Mouse (Mus musculus) forelimb bud, embryonic 11.5 days (tissue): ENCODE measurements at regions not wholly inside any gene's neighbourhood (a gene's known extent, or its start where the extent isn't known, plus 50 kb on each side); places are given as distances from the start of the nearest gene placed in this dataset.

Experiments used
- DNase-seq: peaks from one replicate; pipeline ENCODE4 v3.0.0-alpha.2; 2012; ENCODE audit warnings: low read depth, low spot score

GRCm38 (mm10) chr1:72002471-72003116 is 209.5 kb downstream of the Mreg start:
- DNase-seq, result peak; percentile 72

- no peak for DNase-seq
Observed at GRCm38 (mm10) chr1:72000741-72001140, 211.4 kb downstream of the Mreg start.

- DNase-seq, result no peak
Observed at GRCm38 (mm10) chr1:71996828-71997227, 215.3 kb downstream of the Mreg start.

GRCm38 (mm10) chr1:71996234-71996619 is 215.9 kb downstream of the Mreg start:
- no peak for DNase-seq

- no peak for DNase-seq
Observed at GRCm38 (mm10) chr1:71995573-71996233, 216.4 kb downstream of the Mreg start.

DNA sequence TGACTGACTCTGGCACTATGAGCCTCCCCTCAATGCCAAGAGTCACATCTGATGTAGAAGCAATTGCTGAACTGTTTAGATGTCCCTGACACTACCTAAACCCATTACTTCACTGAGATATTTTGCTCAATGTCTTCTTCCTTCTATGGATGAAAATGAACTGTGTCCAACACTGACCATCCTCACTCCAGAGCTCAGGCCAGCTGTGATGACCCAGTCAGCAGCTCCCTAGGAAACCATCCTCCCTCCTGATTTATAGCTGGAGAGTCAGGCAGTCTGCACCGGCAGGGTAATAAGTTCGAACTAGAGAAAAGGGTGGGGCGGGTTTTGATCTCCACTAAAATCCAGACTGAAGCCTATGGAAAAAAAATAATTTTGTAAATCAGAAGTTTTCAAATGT is 221.2 kb downstream of the Mreg start:
- DNase-seq, result no peak

DNA sequence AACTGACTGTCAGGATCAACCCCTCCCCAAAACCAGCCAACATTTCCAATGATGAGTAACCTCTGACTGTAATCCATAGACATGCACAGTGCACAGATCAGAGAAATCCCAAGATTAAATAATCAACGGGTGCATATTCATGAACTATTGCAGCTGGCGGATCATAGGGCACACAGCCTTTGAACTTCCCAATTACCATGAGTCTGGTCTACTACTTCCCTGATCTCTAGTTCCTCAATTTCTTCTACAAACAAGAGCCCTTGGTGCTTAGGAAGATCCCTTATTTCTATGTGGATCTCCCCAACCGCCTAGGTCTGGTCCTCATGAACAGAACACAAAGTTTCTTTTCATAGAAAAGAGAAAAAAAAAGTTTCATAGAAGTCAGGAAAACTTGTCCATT is 224.0 kb downstream of the Mreg start:
- DNase-seq, result no peak

DNA sequence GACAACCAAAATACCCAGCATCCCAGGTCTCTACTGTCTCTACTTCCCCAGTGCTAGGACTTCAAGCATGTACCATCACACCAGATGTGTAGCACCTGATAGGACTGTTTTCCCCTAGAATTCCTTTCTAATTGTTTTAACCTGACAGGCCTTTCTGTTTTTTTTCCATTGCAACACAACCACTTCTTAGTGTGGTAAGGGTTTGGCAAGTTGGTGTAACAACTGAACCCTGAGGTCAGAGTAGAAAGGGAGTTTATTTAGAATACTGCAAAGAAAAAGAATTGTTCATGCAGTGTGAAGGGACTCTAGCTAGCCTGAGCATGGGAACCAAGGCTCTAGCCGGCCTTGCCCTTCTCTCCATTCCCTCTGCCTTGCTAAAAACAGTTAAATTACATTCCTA is 226.1 kb downstream of the Mreg start:
- DNase-seq, result no peak

DNA sequence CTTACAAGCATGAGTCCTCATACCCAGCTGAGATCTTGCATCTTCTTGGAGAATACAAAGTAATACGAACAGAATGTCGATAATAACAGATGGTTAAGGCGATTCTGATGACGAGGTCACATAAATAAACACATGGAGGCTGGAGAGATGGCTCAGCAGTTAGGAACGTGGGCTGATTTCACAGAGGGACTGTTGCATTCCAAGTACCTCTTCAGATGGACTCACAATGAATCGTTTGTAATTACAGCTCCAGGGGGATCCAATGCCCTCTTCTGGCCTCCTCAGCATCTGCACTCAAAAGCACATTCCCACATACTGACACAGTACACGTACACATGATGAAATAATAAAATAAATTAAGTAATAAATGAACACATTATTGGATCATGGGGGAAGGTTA is 228.3 kb downstream of the Mreg start:
- no peak for DNase-seq

GRCm38 (mm10) chr1:71982423-71983262 is 229.5 kb downstream of the Mreg start:
- no peak for DNase-seq

DNA sequence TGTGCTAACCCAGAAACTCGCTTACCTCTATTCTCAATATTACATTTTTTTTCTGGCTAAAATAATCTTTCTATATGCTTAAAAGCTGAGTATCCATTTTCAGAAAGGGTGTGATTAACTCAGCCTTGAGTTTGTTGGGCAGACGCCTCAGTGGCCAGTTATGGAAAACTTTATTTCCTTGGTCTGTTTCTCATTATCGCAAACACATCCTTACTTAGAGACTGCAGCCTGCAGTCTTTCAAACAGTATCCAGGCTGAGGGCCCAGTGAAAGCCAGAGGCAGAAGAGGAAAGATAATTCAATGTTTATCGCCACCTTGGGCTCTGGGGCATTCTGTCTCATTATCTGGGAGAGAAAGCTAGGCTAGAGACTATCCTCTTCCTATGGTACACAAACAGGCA is 231.5 kb downstream of the Mreg start:
- DNase-seq, result peak; percentile 43

DNA sequence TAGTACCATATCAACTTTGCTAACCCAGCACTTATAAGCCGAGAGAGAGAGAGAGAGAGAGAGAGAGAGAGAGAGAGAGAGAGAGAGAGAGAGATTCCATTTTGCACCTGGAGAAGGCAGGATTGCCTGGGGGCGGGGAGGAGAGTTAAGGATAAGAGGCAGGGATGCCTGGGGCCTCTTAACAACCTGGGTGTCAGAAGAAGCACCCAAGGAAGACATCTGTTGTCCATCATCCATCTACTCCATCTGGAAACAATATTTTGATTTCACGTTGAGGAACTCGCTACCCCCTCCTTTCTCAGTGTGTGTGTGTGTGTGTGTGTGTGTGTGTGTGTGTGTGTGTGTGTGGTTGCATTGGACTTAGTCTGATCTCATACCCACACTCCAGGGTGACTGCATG is 232.8 kb downstream of the Mreg start:
- no peak for DNase-seq

GRCm38 (mm10) chr1:71977361-71977760 is 234.7 kb downstream of the Mreg start:
- DNase-seq, result no peak

- DNase-seq, result no peak
Observed at GRCm38 (mm10) chr1:71974715-71975114, 237.4 kb downstream of the Mreg start.

DNA sequence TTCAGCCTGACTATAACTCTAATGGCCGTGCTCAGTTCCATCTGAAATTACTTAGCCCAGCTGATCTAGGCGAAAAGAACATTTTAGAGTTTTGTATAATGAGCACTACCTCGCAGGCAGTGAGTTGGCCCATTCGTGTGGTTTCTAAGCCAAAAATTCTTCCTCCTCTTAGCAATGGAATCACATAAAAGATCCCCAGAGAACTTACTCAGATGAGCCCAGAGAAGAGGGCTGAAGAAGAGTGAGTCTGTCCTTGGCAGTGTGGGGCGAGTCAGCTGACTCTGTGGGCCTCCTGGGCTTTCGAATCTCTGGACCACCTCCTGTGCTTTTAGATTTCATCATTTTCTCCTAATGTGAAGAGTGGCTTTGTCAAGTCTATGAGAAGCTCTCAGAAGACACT is 240.2 kb downstream of the Mreg start:
- no peak for DNase-seq

DNA sequence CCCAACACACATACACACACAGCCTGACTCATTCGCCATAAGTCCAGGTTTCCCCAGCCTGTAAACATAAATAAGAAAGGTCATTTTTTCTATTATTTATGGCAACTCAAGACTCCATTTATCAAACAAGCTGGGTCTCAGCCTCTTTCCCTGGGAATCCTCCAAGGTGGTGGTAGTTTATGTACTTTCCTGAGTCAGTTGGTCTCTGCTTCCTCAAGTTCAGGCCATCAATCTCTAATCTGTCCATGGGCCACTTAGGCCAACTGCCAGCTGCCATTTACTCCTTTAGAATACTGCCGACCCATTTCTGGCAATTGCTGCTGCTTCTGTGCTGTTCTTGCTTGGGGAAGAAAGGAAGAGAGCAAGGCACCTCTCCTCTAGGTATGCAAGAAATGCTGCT is 241.3 kb downstream of the Mreg start:
- no peak for DNase-seq

- DNase-seq, result no peak
Observed at GRCm38 (mm10) chr1:71967574-71968104, 244.5 kb downstream of the Mreg start.

DNA sequence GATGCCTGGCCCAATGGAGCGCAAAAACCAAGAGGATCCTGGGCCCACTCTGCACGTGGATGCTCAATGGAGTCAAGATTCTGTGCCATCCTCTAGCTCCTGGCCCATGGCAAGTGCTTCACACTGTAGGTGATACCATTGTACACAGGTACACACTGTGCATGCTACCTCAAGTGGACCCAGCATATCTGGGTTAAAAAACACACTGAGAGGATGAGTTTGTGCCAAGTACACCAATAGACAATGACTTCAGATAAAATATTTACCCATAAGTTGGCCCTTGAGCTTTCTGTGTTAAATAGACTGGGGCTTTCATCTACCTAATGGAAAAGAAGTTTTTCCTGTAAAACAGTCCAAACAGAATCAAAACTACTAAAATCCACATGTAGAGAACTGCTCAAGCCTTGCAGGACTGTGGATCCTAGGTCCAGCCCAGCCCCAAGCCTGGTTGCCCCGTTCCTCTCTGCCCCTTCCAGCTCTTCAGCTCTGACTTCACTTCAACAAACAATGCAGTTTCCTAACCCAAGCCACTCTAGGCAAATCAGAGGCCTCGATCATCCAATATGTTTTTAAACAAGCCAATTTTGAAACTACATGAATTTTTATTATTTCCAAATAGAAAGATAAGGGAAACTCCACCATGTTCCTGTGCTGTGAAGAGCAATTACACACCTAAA is 247.5 kb downstream of the Mreg start:
- no peak for DNase-seq

GRCm38 (mm10) chr1:71956940-71957339 is 255.2 kb downstream of the Mreg start:
- no peak for DNase-seq

DNA sequence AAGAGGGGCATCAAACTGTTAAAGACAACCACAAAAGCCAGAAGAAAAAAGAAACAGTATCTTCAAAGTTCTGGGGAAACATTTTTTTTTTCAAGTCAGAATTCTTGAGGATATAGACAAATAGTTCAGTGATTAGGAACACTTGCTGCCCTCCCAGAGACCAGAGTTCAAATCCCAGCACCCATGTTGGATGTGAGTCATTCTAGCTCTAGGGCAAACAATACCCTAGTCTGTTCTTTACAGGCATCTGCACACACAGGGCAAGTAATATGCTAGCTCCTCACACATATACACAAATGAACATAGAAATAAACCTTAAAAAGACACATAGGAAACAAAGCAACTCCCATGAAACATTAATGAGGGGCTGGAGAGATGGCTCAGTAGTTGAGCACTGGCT is 256.8 kb downstream of the Mreg start:
- DNase-seq, result no peak

DNA sequence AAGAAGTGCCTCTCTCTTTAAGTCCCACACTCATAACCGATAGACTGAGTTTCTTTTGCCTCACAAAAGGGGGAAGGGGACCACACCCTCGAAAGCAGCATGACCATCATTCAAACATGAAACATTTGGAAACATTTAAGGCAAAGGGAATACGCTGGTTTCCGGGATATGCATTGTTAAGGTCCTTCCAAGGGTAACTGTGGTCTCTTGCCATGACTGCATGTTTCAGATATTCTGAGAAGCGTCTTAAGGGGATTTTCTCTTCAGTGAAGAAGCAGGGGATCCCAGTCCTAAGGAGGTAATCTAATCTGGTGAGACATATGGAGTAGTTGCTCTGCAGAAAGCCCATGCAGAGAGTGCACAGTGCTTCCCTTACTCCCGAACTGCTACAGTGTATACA is 258.8 kb downstream of the Mreg start:
- DNase-seq, result no peak

DNA sequence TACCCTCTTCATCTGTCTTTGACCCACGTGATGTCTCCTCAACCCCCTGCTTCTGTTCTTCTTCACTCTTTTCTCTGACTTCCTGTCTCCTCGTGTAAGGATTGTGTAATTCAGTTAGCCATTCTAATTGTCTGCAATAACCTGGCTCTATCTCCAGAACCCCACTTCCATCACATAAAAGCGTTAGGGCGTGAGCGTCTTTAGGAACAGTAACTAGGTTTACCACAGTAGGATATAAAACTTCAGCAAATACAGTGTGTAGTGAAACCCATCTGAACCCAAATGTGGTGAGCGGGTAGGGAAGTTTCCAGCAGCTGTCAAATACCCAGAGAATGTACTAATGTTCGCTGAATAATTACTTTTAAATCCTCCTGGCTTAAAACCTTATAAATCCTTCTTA is 262.6 kb downstream of the Mreg start:
- no peak for DNase-seq
